Mouse (Mus musculus): Measurements from ENCODE around the gene Litaf. TPM values are rescaled to one million over a fixed set of nuclear protein-coding genes. Genes with fewer than 3 reads are reported as not detected.

Gene Litaf
- polyA plus RNA-seq, 1 experiment = 107 TPM

DNA sequence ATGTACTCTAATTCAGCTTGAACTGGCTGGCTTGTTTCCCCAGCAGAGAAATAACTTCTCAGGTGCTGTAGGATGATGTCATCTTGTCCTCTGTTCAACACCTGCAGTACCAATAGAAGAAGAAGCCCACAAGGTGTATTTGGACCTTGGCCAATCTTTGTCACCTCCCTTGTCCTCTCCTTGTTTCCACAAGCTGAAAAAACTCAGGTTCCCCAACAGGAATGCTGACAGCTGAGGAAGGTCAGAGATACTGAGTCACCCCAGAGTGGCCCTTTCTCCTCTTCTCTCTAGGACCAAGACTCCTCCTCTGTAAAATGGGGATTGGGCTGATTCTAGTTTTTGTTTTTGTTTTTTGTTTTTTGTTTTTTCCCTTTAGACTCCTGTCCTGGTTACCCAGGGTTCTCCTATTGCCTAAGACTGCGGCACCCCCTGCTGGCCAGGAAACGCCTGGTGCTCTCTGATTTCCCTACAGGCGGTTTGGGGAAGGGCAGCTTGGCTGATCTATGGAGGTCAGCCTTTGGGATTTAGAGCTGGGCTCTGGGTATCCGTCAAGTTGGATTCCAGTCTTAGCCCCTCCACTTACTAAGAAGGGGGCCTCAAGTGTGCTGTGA lies 31.7 kb downstream of the Litaf start:
- no peak for TF ChIP-seq POLR2A (IDR thresholded peaks at IDR 0.05; ENCODE audit: control insufficient read depth, extremely low read depth, insufficient read depth, low read length, poor library complexity)
- peak; percentile 99 for TF ChIP-seq CTCF (IDR thresholded peaks at IDR 0.05; ENCODE audit: borderline replicate concordance, control insufficient read depth, extremely low read depth, insufficient read depth, low read length, poor library complexity)
- Histone ChIP-seq H3K36me3 (ENCODE audit: control insufficient read depth, insufficient read depth, low read length) (no peaks in the 10 kb centered on the region), H3K4me1 (replicated peaks; ENCODE audit: control insufficient read depth, insufficient read depth, low read length) (no peaks in the 10 kb centered on the region), H3K27me3 (ENCODE audit: control insufficient read depth, insufficient read depth, low read length) (no peaks in the 10 kb centered on the region), H3K27ac (ENCODE audit: control insufficient read depth, insufficient read depth, low read length) (no peak overlapping the region), H3K4me3 (ENCODE audit: control insufficient read depth, insufficient read depth, low read length) (no peak overlapping the region)
- DNase-seq = peak; percentile 86
- 2% methylated on average over 4 of the region's 4 CpGs for WGBS

DNA sequence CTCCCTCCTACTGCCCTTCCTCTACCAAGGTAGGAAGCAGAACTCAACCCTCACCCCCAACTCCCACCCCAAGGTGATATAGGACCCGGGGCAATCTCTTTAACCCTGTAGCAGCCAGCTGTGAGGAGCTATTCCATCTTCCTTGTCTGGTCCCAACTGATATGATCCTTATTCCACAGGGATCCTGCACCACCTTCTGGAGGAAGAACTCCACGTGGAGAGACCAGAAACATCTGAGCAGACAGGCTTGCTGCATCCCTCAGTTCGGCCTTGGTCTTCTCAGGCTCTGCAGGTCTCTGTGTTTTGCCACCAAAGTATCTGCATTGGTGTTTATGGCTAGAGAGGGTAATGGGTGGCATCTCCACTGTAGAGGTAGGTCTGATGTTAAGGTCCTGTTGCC lies 34.6 kb downstream of the Litaf start:
- no peak overlapping the region for H3K4me3 ChIP-seq (ENCODE audit: control insufficient read depth, insufficient read depth, low read length)
- TF ChIP-seq POLR2A (IDR thresholded peaks at IDR 0.05; ENCODE audit: control insufficient read depth, extremely low read depth, insufficient read depth, low read length, poor library complexity) (no peak), CTCF (IDR thresholded peaks at IDR 0.05; ENCODE audit: borderline replicate concordance, control insufficient read depth, extremely low read depth, insufficient read depth, low read length, poor library complexity) (no peak)
- H3K27me3 ChIP-seq (ENCODE audit: control insufficient read depth, insufficient read depth, low read length) = no peaks in the 10 kb centered on the region
- 75% methylated on average over 3 of the region's 3 CpGs for WGBS
- H3K4me1 ChIP-seq (replicated peaks; ENCODE audit: control insufficient read depth, insufficient read depth, low read length) = no peaks in the 10 kb centered on the region
- no peaks in the 10 kb centered on the region for H3K36me3 ChIP-seq (ENCODE audit: control insufficient read depth, insufficient read depth, low read length)
- no peak overlapping the region for H3K27ac ChIP-seq (ENCODE audit: control insufficient read depth, insufficient read depth, low read length)
- no peak for DNase-seq

- no peaks in the 10 kb centered on the region for H3K27me3 ChIP-seq (ENCODE audit: control insufficient read depth, insufficient read depth, low read length)
- TF ChIP-seq CTCF (IDR thresholded peaks at IDR 0.05; ENCODE audit: borderline replicate concordance, control insufficient read depth, extremely low read depth, insufficient read depth, low read length, poor library complexity) = no peak
- TF ChIP-seq POLR2A (IDR thresholded peaks at IDR 0.05; ENCODE audit: control insufficient read depth, extremely low read depth, insufficient read depth, low read length, poor library complexity) = no peak
- DNase-seq = no peak
- no peak overlapping the region for H3K27ac ChIP-seq (ENCODE audit: control insufficient read depth, insufficient read depth, low read length)
- 97% methylated on average over 4 of the region's 4 CpGs for WGBS
- no peak overlapping the region for H3K4me3 ChIP-seq (ENCODE audit: control insufficient read depth, insufficient read depth, low read length)
- H3K4me1 ChIP-seq (replicated peaks; ENCODE audit: control insufficient read depth, insufficient read depth, low read length) = no peaks in the 10 kb centered on the region
- no peaks in the 10 kb centered on the region for H3K36me3 ChIP-seq (ENCODE audit: control insufficient read depth, insufficient read depth, low read length)
Measured at GRCm38 (mm10) chr16:11030844-11031243, 35.1 kb downstream of the Litaf start.

- Histone ChIP-seq H3K36me3 (ENCODE audit: control insufficient read depth, insufficient read depth, low read length) (no peaks in the 10 kb centered on the region), H3K27ac (ENCODE audit: control insufficient read depth, insufficient read depth, low read length) (no peak overlapping the region), H3K4me3 (ENCODE audit: control insufficient read depth, insufficient read depth, low read length) (no peak overlapping the region), H3K4me1 (replicated peaks; ENCODE audit: control insufficient read depth, insufficient read depth, low read length) (no peaks in the 10 kb centered on the region), H3K27me3 (ENCODE audit: control insufficient read depth, insufficient read depth, low read length) (no peaks in the 10 kb centered on the region)
- TF ChIP-seq POLR2A (IDR thresholded peaks at IDR 0.05; ENCODE audit: control insufficient read depth, extremely low read depth, insufficient read depth, low read length, poor library complexity) (no peak), CTCF (IDR thresholded peaks at IDR 0.05; ENCODE audit: borderline replicate concordance, control insufficient read depth, extremely low read depth, insufficient read depth, low read length, poor library complexity) (no peak)
- no peak for DNase-seq
- WGBS = 96% methylated on average over 7 of the region's 7 CpGs
Measured at GRCm38 (mm10) chr16:11028206-11028605, 37.8 kb downstream of the Litaf start.

DNA sequence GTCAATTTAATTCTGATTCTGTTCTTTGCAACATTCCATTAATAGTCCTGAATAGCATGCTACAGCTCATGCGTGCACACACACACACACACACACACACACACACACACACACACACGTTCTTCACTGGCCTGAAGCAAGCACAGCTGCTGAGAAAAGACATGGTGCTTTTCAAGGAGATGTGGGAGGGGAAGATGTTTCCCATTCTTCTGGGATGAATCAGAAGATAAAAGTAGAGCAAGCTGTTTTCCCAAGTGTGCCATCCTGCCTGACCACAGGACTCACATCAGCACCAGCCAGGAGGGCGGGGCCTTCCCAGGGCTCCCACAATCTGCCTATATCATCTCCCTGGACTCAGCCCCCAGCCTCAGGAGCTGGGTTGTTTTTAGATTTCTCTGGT lies 41.1 kb downstream of the Litaf start:
- Histone ChIP-seq H3K27ac (ENCODE audit: control insufficient read depth, insufficient read depth, low read length) (no peak overlapping the region), H3K4me3 (ENCODE audit: control insufficient read depth, insufficient read depth, low read length) (no peak overlapping the region), H3K27me3 (ENCODE audit: control insufficient read depth, insufficient read depth, low read length) (no peaks in the 10 kb centered on the region), H3K36me3 (ENCODE audit: control insufficient read depth, insufficient read depth, low read length) (no peaks in the 10 kb centered on the region), H3K4me1 (replicated peaks; ENCODE audit: control insufficient read depth, insufficient read depth, low read length) (no peaks in the 10 kb centered on the region)
- no peak for DNase-seq
- TF ChIP-seq CTCF (IDR thresholded peaks at IDR 0.05; ENCODE audit: borderline replicate concordance, control insufficient read depth, extremely low read depth, insufficient read depth, low read length, poor library complexity) (no peak), POLR2A (IDR thresholded peaks at IDR 0.05; ENCODE audit: control insufficient read depth, extremely low read depth, insufficient read depth, low read length, poor library complexity) (no peak)
- WGBS = 94% methylated on average over 3 of the region's 3 CpGs

DNA sequence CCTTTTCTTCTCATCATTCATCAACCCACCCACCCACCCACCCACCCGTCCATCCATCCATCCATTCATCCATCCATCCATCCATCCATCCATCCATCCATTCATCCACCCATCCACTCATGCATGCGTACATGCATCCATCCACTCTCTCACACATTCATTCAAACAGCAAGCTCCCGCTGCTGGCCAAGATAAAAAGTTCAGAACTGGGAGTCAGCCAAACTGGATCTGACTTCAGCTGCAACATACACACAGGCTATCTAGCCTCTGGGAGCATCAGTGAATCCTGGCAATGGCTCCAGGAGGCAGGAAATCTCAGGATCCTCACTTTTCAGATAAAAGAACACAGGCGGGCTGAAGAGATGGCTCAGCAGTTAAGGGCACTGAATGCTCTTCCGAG lies 42.3 kb downstream of the Litaf start:
- WGBS = 98% methylated on average over 5 of the region's 5 CpGs
- no peak overlapping the region for H3K27ac ChIP-seq (ENCODE audit: control insufficient read depth, insufficient read depth, low read length)
- DNase-seq = no peak

DNA sequence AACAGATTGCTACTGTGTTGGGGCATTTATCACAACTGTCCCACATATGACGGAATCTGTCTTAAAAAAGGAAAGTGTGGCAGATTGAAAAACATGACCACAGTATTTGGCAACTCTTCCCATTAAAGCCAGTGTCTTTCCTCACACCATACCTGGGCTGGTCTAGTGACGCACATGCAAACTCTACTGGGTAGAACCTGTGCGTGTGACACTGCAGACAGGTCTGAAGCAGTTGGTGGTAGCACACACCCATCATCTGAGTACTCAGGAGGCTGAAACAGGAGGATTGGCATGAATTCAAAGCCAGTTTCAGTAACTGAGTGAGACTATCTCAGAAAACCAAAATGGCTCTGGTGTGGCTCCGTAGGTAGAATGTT lies 43.9 kb downstream of the Litaf start:
- Histone ChIP-seq H3K27me3 (ENCODE audit: control insufficient read depth, insufficient read depth, low read length) (no peaks in the 10 kb centered on the region), H3K4me3 (ENCODE audit: control insufficient read depth, insufficient read depth, low read length) (no peak overlapping the region), H3K4me1 (replicated peaks; ENCODE audit: control insufficient read depth, insufficient read depth, low read length) (no peaks in the 10 kb centered on the region), H3K27ac (ENCODE audit: control insufficient read depth, insufficient read depth, low read length) (no peak overlapping the region), H3K36me3 (ENCODE audit: control insufficient read depth, insufficient read depth, low read length) (no peaks in the 10 kb centered on the region)
- TF ChIP-seq POLR2A (IDR thresholded peaks at IDR 0.05; ENCODE audit: control insufficient read depth, extremely low read depth, insufficient read depth, low read length, poor library complexity) = no peak
- TF ChIP-seq CTCF (IDR thresholded peaks at IDR 0.05; ENCODE audit: borderline replicate concordance, control insufficient read depth, extremely low read depth, insufficient read depth, low read length, poor library complexity) = no peak
- WGBS = 98% methylated on average over 4 of the region's 4 CpGs
- DNase-seq = no peak

More for the DNA sequence above, 42.3 kb downstream of the Litaf start:
- H3K4me3 ChIP-seq (ENCODE audit: control insufficient read depth, insufficient read depth, low read length) = no peak overlapping the region
- no peaks in the 10 kb centered on the region for H3K36me3 ChIP-seq (ENCODE audit: control insufficient read depth, insufficient read depth, low read length)
- no peak for TF ChIP-seq POLR2A (IDR thresholded peaks at IDR 0.05; ENCODE audit: control insufficient read depth, extremely low read depth, insufficient read depth, low read length, poor library complexity)
- no peak for TF ChIP-seq CTCF (IDR thresholded peaks at IDR 0.05; ENCODE audit: borderline replicate concordance, control insufficient read depth, extremely low read depth, insufficient read depth, low read length, poor library complexity)
- H3K27me3 ChIP-seq (ENCODE audit: control insufficient read depth, insufficient read depth, low read length) = no peaks in the 10 kb centered on the region
- H3K4me1 ChIP-seq (replicated peaks; ENCODE audit: control insufficient read depth, insufficient read depth, low read length) = no peaks in the 10 kb centered on the region

All from thymus, adult 2 months (tissue).